Mouse (Mus musculus) c-Kit-positive CD71-negative TER-119-negative erythroid progenitor cells, embryonic 14.5 days (primary cell): ENCODE measurements around the gene Rfk.

Source experiments
- DNase-seq: peaks from one replicate; pipeline ENCODE4 v3.0.0-alpha.2; 2013; ENCODE audit warnings: low read depth

Rfk gene

DNA sequence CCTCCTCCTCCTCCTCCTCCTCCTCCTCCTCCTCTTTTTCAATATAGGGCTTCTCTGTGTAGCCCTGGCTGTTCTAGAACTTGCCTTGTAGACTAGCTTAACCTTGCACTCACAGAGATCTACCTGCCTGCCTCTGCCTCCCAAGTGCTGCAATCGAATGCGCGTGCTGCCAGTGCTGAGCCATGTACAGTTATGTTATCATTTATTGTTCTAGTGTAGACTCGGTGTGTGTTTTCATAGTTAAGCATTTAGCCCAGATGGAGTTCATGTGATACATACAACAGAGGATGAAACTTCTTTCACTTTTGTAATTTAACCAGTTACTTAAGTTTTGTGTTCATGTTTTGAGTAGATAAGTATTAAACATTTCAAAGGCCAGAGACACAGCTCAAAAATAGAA, 8.8 kb upstream of the Rfk start:
- no peak for DNase-seq

DNA sequence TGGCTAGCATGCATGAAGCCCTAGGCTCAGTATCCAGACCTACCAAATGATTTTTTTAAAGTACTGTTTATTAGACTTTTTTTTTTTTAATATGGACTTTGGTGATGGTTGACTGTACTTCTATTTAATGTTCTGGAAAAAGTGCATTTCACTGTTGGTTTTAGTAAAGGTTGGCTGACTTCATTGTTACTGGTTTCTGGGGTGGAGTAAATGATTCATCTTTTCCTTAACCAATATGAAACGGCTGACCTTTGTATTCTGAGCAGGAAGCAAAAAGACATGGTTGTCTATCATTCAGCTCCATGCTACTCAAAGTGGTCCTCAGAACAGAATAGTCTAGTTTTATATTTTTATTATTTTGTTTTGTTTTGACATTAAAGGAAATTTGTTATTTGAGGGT, 8.4 kb upstream of the Rfk start:
- no peak for DNase-seq

DNA sequence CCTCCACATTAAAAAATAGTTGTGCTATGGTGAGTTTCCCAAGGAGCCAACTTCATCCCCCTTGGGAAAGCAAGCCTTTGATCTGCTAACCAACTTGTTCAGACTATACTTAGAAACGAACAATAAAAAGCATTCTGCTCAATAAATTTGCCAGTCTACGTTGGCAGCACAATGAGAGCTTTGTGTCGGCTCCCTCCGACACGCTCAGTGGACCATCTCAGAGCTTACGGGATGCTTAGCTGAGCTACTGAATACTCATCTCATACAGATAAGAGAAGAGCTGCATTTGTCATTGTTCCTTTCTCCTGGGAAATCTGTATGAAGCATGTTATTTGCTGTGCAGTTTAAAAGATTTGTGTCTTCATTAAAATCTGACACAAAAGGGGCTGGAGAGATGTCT, 7.4 kb upstream of the Rfk start:
- DNase-seq: no peak

DNA sequence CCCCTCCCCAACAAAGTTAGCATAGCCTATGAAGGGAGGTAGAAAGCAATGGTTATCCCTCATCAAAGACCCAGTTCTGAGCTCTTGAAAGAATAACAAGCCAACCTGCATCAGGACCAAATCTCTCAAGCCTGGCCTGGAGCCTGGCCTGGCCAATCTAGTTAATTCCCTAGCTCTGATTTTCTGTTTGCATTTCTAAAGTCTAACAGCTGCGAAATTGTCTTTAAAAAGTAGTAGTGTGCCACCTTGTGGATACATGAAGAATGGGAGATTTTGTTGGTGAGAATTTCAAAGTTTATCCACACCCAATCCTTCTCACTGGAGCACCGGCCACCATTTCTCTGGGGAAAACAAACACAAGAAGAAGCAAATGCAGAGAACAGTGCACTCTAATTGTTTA, 5.4 kb upstream of the Rfk start:
- DNase-seq: no peak

DNA sequence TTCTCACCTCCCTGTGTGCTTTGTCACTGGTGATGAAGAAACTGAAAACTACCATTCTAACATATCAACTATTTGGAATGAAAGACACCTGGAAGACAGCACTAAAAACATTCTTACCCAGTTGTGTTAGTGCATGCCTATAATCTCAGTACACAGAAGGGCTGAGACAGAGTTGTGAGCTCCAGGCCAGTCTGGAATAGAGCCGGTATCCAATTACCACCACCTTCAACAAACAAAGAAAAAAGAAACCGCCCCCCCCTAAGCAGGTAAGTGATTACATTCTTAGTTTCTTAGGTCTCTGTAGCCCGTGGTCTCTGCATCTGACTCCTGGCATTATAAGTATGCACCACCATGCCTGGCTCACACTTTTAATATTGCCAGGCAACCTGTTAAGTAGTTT, 977 bp upstream of the Rfk start:
- DNase-seq: no peak

DNA sequence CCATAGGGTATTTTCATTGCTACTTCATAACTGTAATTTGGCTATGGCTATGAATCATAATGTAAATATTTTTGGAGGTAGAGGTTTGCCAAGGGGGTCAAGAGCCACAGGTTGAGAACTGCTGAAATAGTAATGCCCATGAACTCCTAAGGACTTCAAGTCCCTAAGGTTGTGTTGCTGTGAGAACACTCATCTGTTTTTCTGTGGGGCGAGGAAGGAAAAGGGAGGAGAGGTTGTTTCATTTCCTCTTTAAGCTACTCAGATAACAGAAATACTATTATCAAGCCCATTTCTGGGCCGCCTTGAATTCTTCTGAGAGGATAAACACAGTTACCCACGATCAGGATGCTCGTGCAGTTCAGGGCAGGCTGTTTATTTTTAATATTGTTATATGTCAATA, 3.0 kb downstream of the Rfk start:
- no peak for DNase-seq

DNA sequence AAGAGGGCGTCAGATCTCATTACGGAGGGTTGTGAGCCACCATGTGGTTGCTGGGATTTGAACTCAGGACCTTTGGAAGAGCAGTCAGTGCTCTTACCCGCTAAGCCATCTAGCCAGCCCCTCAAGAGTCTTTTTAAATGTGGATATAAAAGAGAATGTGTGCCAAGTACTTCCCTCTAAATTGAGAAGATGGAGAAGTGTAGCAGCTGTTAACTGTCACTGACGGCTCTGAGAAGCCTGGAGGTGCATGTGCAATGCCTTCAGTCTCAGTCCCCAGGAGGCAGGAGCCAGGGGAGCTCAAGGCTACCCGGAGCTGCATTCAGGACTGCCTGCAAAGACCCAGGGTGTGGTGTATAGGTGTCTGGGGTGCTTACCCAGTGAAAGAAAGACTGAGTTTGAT, 4.1 kb downstream of the Rfk start:
- no peak for DNase-seq

DNA sequence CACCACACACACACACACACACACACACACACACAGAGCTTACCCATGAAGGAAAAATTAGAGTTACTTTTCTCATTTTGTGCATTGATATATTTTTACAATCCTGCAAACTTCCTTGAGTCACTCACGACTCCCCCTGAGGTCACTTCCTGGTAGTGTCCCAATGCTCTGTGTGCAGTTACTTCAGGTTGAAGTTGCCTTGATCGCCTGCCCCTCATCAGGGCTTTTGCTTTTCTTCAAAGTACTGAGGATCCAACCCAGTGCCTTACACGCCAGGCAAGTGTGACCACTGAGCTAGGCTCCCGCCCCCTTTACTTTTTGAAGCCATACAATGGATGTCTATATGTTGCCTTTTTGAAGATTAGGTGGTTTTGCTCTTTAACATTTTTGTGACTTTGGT, 6.1 kb downstream of the Rfk start:
- DNase-seq: no peak

DNA sequence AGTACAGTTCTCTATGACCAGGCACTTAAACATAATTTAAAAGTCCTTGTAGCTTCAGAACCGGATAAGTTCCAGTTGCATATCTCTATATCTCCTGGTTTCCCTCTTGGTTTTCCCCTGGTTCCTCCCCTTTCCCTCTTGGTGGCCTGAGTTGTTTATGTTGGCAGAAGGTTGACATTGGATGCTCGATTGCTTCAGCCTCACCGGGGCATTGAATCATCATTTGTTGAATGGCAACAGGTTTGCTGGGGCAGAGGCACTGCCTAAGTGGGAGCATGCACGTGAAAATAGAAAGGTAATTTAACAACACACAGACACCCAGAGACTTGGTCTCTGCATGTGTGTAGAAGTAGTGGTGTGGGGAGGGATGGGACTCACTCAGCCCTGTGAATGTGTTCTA, 6.7 kb downstream of the Rfk start:
- DNase-seq: no peak

DNA sequence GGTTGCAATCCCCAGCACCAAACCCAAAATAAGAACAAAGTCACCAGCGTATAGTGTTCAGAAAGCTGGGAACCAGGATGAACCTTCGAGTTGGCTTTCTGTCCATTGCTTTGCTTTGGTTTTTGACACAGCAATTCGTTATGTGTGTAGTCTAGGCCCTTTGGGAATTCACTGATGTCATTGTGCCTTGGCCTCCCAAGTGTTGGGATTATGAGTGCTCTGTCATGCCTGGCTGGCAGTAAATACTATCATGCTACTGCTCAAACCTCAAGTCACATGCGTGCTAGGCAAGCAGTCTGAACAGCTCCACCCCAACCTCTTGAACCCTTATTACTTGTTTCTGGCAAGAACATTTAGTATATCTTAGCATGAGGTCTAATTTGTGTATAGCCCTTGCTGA, 9.3 kb downstream of the Rfk start:
- DNase-seq: no peak

DNA sequence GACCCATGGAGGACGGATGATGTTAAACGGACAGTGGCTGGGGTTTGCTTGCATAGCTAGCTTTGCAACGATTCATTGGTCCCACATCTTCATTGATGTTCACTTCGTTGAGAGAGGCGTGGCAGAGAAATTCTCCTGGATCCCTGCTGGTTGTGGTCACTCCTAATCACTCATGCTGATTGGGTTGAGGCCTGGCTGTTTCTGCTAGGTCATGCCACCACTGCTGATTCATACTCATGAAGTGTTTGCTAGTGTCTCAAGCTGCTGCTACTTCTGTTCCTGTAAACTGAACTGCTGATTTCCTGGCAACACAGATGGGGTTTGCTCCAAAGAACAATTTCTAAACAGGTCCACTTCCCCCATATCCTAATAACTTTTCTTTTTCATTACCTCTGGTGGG, 13.0 kb downstream of the Rfk start:
- DNase-seq: no peak

DNA sequence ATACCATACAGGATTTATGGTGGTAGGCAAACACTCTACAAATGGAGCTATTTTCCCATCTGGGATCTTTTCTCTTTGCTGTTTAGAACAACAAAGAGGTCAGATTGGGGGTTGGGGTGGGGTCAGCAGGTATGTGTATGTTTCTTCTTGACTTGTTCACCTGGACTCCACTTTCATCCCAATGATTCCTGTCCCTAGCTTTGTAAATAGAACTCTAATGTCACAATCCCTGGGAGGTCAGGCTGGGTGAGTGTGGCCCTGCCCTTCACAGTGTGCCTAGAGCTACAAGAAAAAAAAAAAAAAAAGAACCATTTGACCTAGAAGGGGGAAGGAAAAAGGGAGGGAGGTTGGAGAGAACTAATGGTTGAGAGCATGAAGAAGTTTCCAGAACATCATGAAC, 14.7 kb downstream of the Rfk start:
- no peak for DNase-seq

DNA sequence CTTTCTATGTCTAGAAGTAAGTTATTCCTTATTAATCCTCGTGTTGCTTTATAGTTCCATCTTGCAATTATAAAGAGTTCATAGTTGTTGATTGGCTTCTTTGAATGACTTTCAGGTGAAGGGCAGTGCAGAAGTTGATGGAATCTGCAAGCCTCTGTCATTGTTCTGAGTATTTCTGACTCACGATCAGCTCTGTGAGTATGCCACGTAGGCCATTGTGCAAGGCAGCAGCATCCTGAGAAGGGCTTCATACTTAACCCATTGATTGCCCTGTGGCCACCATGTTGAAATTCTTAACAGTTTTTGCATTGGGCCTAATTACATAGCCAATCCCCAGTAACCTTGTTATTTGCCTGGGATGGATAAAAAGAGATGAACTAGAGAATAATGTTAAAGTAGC, 15.5 kb downstream of the Rfk start:
- DNase-seq: no peak

DNA sequence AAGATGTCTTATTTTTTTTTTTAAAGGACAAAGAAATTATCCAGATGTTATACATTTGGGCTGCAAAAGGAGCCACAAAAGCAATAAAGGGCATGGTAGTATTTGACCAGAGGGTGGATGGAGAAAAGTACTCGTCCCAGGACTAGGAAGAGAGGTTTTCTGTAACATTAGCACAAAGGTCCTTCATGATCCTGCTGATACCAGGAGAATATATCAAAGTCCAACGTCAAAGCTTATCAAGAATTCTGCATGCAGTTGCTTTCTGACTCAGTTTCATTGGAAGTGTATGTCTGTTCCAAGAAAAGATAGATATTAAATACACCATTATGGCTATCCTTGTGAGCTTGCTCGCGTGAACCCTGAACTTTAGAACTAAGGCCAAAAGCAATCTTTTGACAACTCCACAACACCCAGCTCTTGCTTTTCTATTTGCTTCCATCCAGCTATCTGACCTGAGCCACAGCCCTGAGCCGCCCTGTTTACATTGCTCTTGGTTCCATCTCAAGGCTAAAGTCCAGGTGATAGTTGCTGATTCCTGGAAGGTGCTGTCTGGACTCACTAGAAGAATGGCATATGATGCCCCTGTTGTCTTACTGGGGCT, 16.7 kb downstream of the Rfk start:
- no peak for DNase-seq

DNA sequence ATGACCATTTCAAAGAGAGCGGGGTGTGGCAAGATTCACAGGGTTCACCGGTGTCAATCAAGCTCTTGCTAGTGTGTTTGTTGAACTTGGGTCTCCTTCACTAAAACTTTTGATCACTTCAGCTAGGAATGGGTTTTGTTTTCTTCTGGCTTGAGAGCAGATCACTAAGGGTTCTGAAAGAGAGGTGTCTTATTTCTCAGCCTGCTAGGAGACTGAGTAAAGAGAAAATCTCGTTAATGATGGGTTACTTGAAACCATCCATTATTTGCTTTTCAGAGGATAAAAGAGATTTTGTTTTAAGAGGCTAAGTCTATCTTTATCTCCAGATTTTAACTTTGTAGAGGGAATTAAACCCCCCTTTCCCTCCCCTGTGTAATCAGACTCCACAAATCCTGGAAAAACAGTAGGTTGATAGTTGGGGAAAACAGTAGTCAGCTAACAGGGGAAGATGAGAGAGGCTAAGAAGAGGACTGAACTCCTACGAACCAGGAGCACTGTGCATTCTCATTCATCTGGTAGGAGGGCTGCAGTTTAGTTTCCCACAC, 19.1 kb downstream of the Rfk start:
- DNase-seq: no peak

DNA sequence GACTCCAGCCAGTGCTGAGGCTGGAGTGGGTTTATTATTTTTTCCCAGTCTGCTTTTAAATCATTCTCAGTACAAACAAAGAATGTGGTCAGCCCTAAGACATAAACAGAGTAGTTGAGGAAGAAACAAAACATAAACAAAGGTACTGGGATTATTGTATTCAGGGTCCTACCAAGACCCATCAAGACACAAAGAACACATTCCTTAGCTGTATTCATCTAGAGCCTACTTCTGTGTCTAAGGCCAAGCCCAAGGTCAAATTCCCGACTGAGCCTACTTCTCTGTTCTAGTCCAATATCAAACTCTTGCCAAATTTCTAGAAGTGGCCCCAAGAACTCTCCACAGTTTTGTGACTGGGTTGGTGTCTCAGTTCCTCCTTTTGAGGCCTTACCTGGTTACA, 24.0 kb downstream of the Rfk start:
- no peak for DNase-seq

DNA sequence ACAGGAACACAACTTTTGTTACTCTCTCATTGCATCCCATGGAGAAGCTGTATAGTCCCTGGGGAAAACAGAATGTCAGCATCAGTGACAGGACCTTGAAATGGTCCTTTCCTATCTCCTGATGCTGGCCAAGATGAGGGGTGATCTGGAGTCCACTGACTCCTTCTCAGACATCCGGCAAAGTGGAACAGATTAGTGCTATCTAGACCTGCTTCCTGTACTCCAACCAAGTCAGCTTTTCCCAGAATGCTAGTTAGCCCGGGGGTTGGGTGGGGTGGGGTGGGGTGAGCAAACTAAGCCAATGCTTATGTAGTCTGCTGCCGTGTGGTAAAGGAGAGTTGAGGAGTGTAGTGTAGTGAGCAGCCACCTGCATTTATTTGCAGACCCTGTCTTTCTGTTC, 29.5 kb downstream of the Rfk start:
- DNase-seq: no peak

DNA sequence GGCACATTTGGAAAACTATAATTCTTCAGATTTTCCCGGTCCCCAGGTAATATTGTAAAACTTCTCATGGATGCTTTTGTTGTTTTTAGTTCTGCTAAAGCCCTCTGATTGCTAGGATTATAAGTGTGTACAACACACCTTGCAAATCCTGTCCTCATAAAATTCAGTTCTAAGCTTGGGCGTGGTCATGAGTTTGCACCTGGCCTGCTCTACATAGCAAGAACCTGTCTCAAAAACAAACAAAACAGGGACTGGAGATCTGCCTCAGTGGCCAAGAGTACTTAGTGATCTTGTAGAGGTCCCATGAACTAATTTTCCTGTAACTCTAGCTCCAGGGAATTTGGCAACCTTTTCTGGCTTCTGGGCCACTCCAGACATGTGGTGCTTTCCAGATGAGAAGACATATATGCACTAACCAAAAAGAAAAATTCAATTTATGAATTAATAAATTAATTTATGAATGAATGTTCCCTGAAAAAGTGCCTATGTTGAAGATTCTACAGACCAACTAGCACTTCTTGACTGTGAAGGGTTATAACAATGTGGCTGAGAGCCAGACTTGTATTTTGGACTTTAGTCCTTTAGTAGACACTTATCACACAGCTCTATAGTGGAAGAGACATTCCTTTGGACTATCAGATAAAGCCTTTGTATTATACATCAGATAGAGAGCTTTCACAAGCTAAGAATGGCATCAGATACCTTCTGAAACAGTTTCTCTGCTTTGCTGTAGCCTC, 34.1 kb downstream of the Rfk start:
- DNase-seq: no peak

DNA sequence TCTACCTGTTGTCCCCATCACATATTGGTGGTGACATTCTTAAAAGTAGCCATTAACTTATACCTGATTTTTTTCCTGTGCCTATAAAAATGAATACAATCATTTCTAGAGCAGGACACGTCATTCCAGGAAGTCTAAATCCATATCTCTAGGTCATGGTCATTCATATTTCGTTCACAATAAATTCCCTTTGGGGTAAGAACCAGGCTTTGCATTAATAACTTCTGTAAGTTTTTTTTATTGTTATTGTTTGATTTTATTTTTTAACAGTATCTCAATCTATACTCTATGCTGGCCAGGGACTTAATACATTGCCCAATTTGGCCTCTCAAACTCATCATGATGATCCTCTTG, 34.7 kb downstream of the Rfk start:
- no peak for DNase-seq

DNA sequence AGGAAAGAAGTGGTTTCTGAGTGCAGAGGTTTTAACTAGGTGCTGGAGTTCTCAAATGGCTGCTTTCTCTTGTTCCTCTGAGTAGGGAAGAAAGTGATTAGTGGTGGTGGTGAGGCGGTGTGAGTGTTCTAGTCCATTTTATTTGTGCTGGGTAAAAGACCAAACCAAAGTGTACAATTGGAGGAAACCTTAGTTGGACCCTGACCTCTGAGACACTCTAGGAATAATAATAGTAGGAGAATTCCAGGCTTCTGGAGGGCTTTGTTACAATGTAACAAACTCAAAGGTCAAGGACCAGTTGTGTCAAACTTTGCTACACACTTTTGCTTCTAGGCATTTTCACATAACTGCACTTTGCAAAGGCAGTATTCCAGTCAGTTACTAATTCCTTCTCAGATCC, 42.8 kb downstream of the Rfk start:
- no peak for DNase-seq

DNA sequence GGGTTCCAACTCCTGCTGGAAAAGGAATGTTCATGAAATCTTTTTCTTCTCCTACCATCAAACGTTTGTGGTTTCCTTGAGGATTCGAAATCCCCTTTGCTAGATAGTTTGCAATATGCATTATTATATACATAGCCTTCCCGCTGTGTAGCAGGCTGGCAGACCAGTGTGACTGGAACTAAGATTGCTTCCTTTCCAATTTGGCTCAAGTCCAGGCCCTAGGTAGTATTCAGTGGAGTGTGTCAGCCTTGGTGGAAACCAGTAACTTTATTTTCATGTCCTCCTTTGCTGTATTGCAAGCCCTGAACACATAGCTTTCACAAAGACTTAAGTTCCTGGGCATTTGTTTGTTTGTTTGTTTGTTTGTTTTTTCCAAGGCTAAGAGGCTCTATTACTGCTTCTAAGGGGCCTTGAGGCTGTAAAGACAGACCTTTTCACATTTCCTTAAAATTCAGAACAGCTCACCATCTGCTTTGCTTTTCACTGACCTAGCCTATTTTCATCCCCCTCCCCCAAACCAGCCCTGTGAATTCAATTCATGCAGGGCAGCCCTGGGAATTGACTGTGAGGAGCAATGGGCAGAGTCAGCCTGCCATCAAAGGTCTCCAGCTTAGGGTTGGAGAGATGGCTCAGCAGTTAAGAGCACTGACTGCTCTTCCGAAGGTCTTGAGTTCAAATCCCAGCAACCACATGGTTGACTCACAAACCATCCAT, 45.8 kb downstream of the Rfk start:
- no peak for DNase-seq

DNA sequence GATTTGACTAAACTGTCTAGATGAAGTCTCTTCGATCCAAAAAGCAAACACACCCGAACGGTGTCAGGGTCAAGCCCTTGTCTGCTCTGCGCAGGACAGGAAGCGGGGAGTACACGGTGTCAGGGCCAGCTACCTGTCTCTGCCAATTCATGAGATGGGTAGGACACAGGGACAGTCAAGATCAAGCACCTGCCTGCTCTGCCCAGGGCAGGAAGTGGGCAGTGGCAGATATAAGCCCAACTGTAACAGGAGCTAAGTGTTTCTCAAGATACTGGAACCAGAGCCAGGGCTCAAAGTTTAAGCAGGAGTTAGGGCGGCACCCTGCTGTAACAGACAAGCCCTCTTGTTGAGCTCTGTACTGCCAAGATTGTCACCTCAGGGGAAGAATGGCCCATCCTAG, 49.7 kb downstream of the Rfk start:
- no peak for DNase-seq
